Mouse (Mus musculus) cerebellum, adult 2 months (tissue): ENCODE data around the gene Cxcr2.

Source experiments
- CTCF ChIP-seq: fragments of 200-500 bp; IDR thresholded peaks from 2 replicates; pipeline ENCODE4 v1.5.1; 2011; ENCODE audit warnings: low read depth, mild to moderate bottlenecking, control low read depth, low read length, moderate library complexity, borderline replicate concordance; ENCODE audit not compliant: insufficient read depth
- POLR2A ChIP-seq: fragments of 200-500 bp; IDR thresholded peaks from 2 replicates; pipeline ENCODE4 v1.6.1; 2011; ENCODE audit warnings: low read length, control low read depth, borderline replicate concordance; ENCODE audit not compliant: insufficient read depth

- TF ChIP-seq CTCF (no peak), POLR2A (no peak)
These were observed 34.7 kb upstream of the Cxcr2 start for GRCm38 (mm10) chr1:74119115-74119514.
